24 mouse cellular contexts compared by ENCODE assay signal in the genomic region with DNA sequence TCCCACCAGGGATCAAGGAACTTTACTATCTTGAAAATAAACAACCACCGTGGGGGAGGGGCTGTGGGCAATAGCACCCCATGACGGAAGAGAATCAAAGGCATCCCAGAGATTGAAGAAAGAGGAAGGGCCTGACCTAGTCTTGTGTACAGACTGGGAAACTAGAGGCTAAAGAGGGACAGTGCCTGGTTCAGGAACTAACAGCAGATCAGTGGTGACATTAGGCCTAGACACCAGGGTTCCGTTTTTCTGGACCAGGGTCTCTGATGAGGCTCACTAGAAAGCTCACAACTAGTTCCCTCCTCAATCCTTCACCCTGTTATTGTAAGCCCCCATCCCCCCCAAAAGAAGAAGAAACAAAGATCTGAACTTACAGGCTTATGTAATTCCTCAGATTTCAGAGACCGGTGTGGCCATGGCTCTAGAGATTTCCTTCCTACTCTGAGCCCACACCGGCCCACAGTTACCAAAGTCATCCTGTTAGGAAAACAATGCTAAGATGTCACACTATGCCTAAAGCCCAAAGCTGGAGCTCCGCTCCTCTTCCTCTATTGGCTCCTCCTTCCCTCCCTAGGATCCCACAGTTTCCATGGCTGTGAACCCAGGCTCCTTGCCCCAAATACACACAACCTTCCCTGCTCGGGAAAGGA. TPM values are rescaled to one million over a fixed set of nuclear protein-coding genes. Genes with fewer than 3 reads are reported as not detected.
DNase-seq lines count a peak whose midpoint lies in the region; ATAC-seq and TF ChIP-seq lines count a peak whose summit lies in the region.
"Had no signal": no experiment of that assay in that cellular context is flagged by ENCODE, and none has a peak within 500 bp of the region (broad histone marks: within the 10 kb centered on the region; RNA-seq: fewer than 3 reads in every experiment).

No protein-coding gene starts in this region.

- H3K79me2 ChIP-seq in liver, adult 2 months (ENCODE audit: control insufficient read depth, insufficient read depth, low read length), result no peaks in the 10 kb centered on the region

- no peaks in the 10 kb centered on the region for H3K9me3 ChIP-seq in midbrain, embryonic 16.5 days (replicated peaks; ENCODE audit: control insufficient read depth, low read length, poor library complexity, severe bottlenecking)
- H3K9me3 ChIP-seq: embryonic facial prominence, embryonic 10.5 days; forebrain, embryonic 10.5 days; heart, embryonic 12.5 days; hindbrain, embryonic 13.5 days; limb, embryonic 15.5 days; megakaryocyte, embryonic 14.5 days; midbrain, embryonic 13.5 days; neural tube, embryonic 12.5 days had no signal

- peaks cover 11% of the 10 kb centered on the region; the same call in 1 of the 2 replicates for H3K4me1 ChIP-seq in liver, adult 2 months (ENCODE audit: control insufficient read depth, insufficient read depth, low read length)
- H3K4me1 ChIP-seq in bone marrow, adult 2 months (ENCODE audit: control insufficient read depth, insufficient read depth, low read length), result peaks cover 2% of the 10 kb centered on the region; the same call in 1 of the 2 replicates
- H3K4me1 ChIP-seq in midbrain, embryonic 16.5 days (ENCODE audit: control insufficient read depth, insufficient read depth, low read length), result no peaks in the 10 kb centered on the region
- H3K4me1 ChIP-seq: embryonic facial prominence, embryonic 10.5 days; forebrain, embryonic 10.5 days; midbrain, embryonic 13.5 days; neural tube, embryonic 12.5 days had no signal

- no peak for TF ChIP-seq CTCF in liver, adult 2 months (IDR thresholded peaks at IDR 0.05; ENCODE audit: low read depth, low read length)
- no peak for TF ChIP-seq CTCF in bone marrow, adult 2 months (IDR thresholded peaks at IDR 0.05; ENCODE audit: control insufficient read depth, insufficient read depth, low read length)

- H3K4me3 ChIP-seq in liver, adult 2 months (ENCODE audit: insufficient read depth, low read depth, low read length), result no peak overlapping the region
- H3K4me3 ChIP-seq in bone marrow, adult 2 months (replicated peaks; ENCODE audit: control insufficient read depth, low read depth, low read length), result no peak overlapping the region
- H3K4me3 ChIP-seq in midbrain, embryonic 16.5 days (ENCODE audit: low read depth, low read length), result no peak overlapping the region
- H3K4me3 ChIP-seq: embryonic facial prominence, embryonic 10.5 days; forebrain, embryonic 10.5 days; heart, embryonic 12.5 days; hindbrain, embryonic 13.5 days; limb, embryonic 15.5 days; megakaryocyte, embryonic 14.5 days; midbrain, embryonic 13.5 days; neural tube, embryonic 12.5 days had no signal

- no peak for DNase-seq in liver, adult 2 months (ENCODE audit: extremely low read depth, low read depth, low spot score)
- DNase-seq in liver, result no peak
- no peak for DNase-seq in layer of hippocampus, postnatal 14 days (ENCODE audit: low spot score in 2 of 2)
- DNase-seq: adrenal gland, postnatal 10 days; cerebellum, adult 9-10 months; forebrain, postnatal 0 days; heart, postnatal 10 days; kidney, adult 18-20 months; layer of hippocampus, adult 9-11 months; left cerebral cortex, postnatal 4 days; thymus, postnatal 14 days had no signal

- WGBS in liver, adult 2 months, result 77% methylated on average over 7 of the region's 7 CpGs
- 27% methylated on average over 7 of the region's 7 CpGs for WGBS in bone marrow, adult 2 months
- 82% methylated on average over 7 of the region's 7 CpGs for WGBS in midbrain, embryonic 16.5 days

- no peak overlapping the region for H3K4me2 ChIP-seq in midbrain, embryonic 16.5 days (ENCODE audit: low read length)
- H3K4me2 ChIP-seq: heart, embryonic 12.5 days; hindbrain, embryonic 13.5 days; limb, embryonic 15.5 days; midbrain, embryonic 13.5 days; neural tube, embryonic 12.5 days had no signal

- H3K27ac ChIP-seq in liver, adult 2 months (replicated peaks; ENCODE audit: insufficient read depth, low read depth, low read length), result peak overlapping the region; percentile 54
- peak overlapping the region; percentile 11; the same call in 1 of the 2 replicates for H3K27ac ChIP-seq in bone marrow, adult 2 months (ENCODE audit: control insufficient read depth, insufficient read depth, low read depth, low read length, poor library complexity)
- H3K27ac ChIP-seq in midbrain, embryonic 16.5 days (ENCODE audit: low read length), result no peak overlapping the region
- H3K27ac ChIP-seq: embryonic facial prominence, embryonic 10.5 days; forebrain, embryonic 10.5 days; hindbrain, embryonic 13.5 days; kidney, postnatal 0 days; limb, embryonic 15.5 days; midbrain, embryonic 13.5 days; neural tube, embryonic 12.5 days had no signal

- no peak overlapping the region for H3K9ac ChIP-seq in liver, adult 2 months (ENCODE audit: low read depth, low read length)
- no peak overlapping the region for H3K9ac ChIP-seq in midbrain, embryonic 16.5 days (ENCODE audit: low read depth, low read length)
- H3K9ac ChIP-seq: forebrain, postnatal 0 days; heart, embryonic 12.5 days; hindbrain, embryonic 13.5 days; limb, embryonic 15.5 days; midbrain, embryonic 13.5 days; neural tube, embryonic 12.5 days had no signal

- peak; percentile 52 for ATAC-seq in common myeloid progenitor, adult 5-6 weeks (replicated peaks; ENCODE audit: low read depth, poor library complexity, severe bottlenecking)
- ATAC-seq in monocyte, adult 5-6 weeks (replicated peaks; ENCODE audit: insufficient number of reproducible peaks, low FRiP score, low TSS enrichment, poor library complexity, severe bottlenecking), result peak; percentile 66
- ATAC-seq in midbrain, embryonic 16.5 days, result no peak
- ATAC-seq: forebrain, postnatal 0 days; midbrain, embryonic 13.5 days had no signal

- no peaks in the 10 kb centered on the region for H3K27me3 ChIP-seq in liver, adult 2 months (ENCODE audit: control insufficient read depth, insufficient read depth, low read length)
- H3K27me3 ChIP-seq in midbrain, embryonic 16.5 days (ENCODE audit: control insufficient read depth, insufficient read depth, low read depth, low read length), result no peaks in the 10 kb centered on the region
- H3K27me3 ChIP-seq: heart, embryonic 12.5 days; hindbrain, embryonic 13.5 days; limb, embryonic 15.5 days; midbrain, embryonic 13.5 days; neural tube, embryonic 12.5 days had no signal

- TF ChIP-seq POLR2A in liver, adult 2 months (IDR thresholded peaks at IDR 0.05; ENCODE audit: extremely low read depth, insufficient read depth, low read length), result no peak
- TF ChIP-seq POLR2A in bone marrow, adult 2 months (IDR thresholded peaks at IDR 0.05; ENCODE audit: borderline replicate concordance, control insufficient read depth, low read depth, low read length), result no peak

- H3K36me3 ChIP-seq in liver, adult 2 months (ENCODE audit: control insufficient read depth, insufficient read depth, low read length), result no peaks in the 10 kb centered on the region
- no peaks in the 10 kb centered on the region for H3K36me3 ChIP-seq in midbrain, embryonic 16.5 days (ENCODE audit: control insufficient read depth, insufficient read depth, low read length)
- H3K36me3 ChIP-seq: embryonic facial prominence, embryonic 10.5 days; forebrain, embryonic 10.5 days; heart, embryonic 12.5 days; hindbrain, embryonic 13.5 days; limb, embryonic 15.5 days; midbrain, embryonic 13.5 days; neural tube, embryonic 12.5 days had no signal

RNA-seq across cellular contexts. Expression of gene Pigu, which starts 10.5 kb away (rescaled TPM):
- total RNA-seq in liver, adult 2 months (2014; rRNA removed), result 9.3 and 11.9 TPM in 2 replicates
- 19.5 and 24.0 TPM in 2 replicates for polyA plus RNA-seq in liver, adult 2 months (2012; rRNA removed)
- polyA plus RNA-seq in bone marrow, adult 2 months (2011; ENCODE audit: insufficient read depth, insufficient read length, low replicate concordance, missing spikeins), result 13.5 and 14.6 TPM in 2 replicates
- 36.7 and 37.8 TPM in 2 replicates for total RNA-seq in common myeloid progenitor, adult 5-6 weeks (2017)
- total RNA-seq in monocyte, adult 5-6 weeks (2017), result 11.6 to 23.2 TPM (median 12.3 TPM) in 3 replicates
- polyA plus RNA-seq in midbrain, embryonic 16.5 days (2015; fragmentation: Nextera tagmentation; extraction: Ambion mirVana), result 64.7 and 65.0 TPM in 2 replicates
- 10 to 100 TPM; 22.5 to 23.5 TPM for total RNA-seq in layer of hippocampus, postnatal 14 days (2021)

RNA-seq across cellular contexts. Expression of gene Trp53inp2, which starts 13.1 kb away (rescaled TPM):
- total RNA-seq in liver, adult 2 months (2014; rRNA removed), result 54.2 and 60.6 TPM in 2 replicates
- polyA plus RNA-seq in liver, adult 2 months (2012; rRNA removed), result 98.7 and 142 TPM in 2 replicates
- polyA plus RNA-seq in bone marrow, adult 2 months (2011; ENCODE audit: insufficient read depth, insufficient read length, low replicate concordance, missing spikeins), result 15.1 and 17.4 TPM in 2 replicates
- total RNA-seq in common myeloid progenitor, adult 5-6 weeks (2017), result 1.9 and 2.8 TPM in 2 replicates
- total RNA-seq in monocyte, adult 5-6 weeks (2017), result 17.6 to 83.5 TPM (median 20.0 TPM) in 3 replicates
- polyA plus RNA-seq in midbrain, embryonic 16.5 days (2015; fragmentation: Nextera tagmentation; extraction: Ambion mirVana), result 93.1 and 100 TPM in 2 replicates
- 100 to 1,000 TPM; 235 TPM for total RNA-seq in layer of hippocampus, postnatal 14 days (2021)
